Mouse (Mus musculus) adrenal gland, adult 18-20 months (tissue): ENCODE results near the gene Dpp6. TPM values are rescaled to one million over a fixed set of nuclear protein-coding genes. Genes with fewer than 3 reads are reported as not detected.

ENCODE experiments used
- DNase-seq, 2 experiments: peaks; one replicate each; pipeline ENCODE4 v3.0.0; 2021 to 2022; ENCODE audit warnings: low spot score in 2 of 2
- total RNA-seq, 2 experiments: library from RNA; stranded (reverse); gene quantifications; 1 replicate in 1 of 2; 2 replicates in 1 of 2; pipeline ENCODE4 v1.2.3; 2021

Gene Dpp6
- total RNA-seq, 2 experiments from 2014 or later = 8.7 to 9.4 TPM

GRCm38 (mm10) chr5:27271336-27271735, 454.3 kb downstream of the Dpp6 start:
- no peak for DNase-seq

GRCm38 (mm10) chr5:27274781-27275395, 457.9 kb downstream of the Dpp6 start:
- DNase-seq = no peak

GRCm38 (mm10) chr5:27275871-27276270, 458.9 kb downstream of the Dpp6 start:
- DNase-seq = no peak

GRCm38 (mm10) chr5:27278120-27278645, 461.2 kb downstream of the Dpp6 start:
- no peak for DNase-seq

- DNase-seq = no peak
These were observed 469.9 kb downstream of the Dpp6 start for GRCm38 (mm10) chr5:27286876-27287275.

- no peak for DNase-seq
These were observed 474.4 kb downstream of the Dpp6 start for GRCm38 (mm10) chr5:27291378-27291777.

- no peak for DNase-seq
These were observed 475.2 kb downstream of the Dpp6 start for GRCm38 (mm10) chr5:27292236-27292635.

GRCm38 (mm10) chr5:27304115-27304514, 487.1 kb downstream of the Dpp6 start:
- no peak for DNase-seq

- no peak for DNase-seq
These were observed 489.6 kb downstream of the Dpp6 start for GRCm38 (mm10) chr5:27306497-27307152.

GRCm38 (mm10) chr5:27310217-27310616, 493.2 kb downstream of the Dpp6 start:
- no peak for DNase-seq

- DNase-seq = no peak
These were observed 499.7 kb downstream of the Dpp6 start for GRCm38 (mm10) chr5:27316674-27317073.

GRCm38 (mm10) chr5:27317264-27317663, 500.3 kb downstream of the Dpp6 start:
- no peak for DNase-seq

- DNase-seq = no peak
These were observed 500.8 kb downstream of the Dpp6 start for GRCm38 (mm10) chr5:27317832-27318231.

- DNase-seq = no peak
These were observed 502.7 kb downstream of the Dpp6 start for GRCm38 (mm10) chr5:27319731-27320130.

- DNase-seq = no peak
These were observed 506.1 kb downstream of the Dpp6 start for GRCm38 (mm10) chr5:27322895-27323792.

- no peak for DNase-seq
These were observed 507.4 kb downstream of the Dpp6 start for GRCm38 (mm10) chr5:27324346-27324928.

- DNase-seq = no peak
These were observed 519.7 kb downstream of the Dpp6 start for GRCm38 (mm10) chr5:27336698-27337097.

GRCm38 (mm10) chr5:27339196-27340030, 522.4 kb downstream of the Dpp6 start:
- no peak for DNase-seq

- DNase-seq = peak in 1 of 2 experiments; percentile 21
These were observed 525.3 kb downstream of the Dpp6 start for GRCm38 (mm10) chr5:27342276-27342675.

GRCm38 (mm10) chr5:27343626-27344025, 526.6 kb downstream of the Dpp6 start:
- no peak for DNase-seq
